Mouse (Mus musculus): ENCODE measurements around the gene Atxn2l.

DNA sequence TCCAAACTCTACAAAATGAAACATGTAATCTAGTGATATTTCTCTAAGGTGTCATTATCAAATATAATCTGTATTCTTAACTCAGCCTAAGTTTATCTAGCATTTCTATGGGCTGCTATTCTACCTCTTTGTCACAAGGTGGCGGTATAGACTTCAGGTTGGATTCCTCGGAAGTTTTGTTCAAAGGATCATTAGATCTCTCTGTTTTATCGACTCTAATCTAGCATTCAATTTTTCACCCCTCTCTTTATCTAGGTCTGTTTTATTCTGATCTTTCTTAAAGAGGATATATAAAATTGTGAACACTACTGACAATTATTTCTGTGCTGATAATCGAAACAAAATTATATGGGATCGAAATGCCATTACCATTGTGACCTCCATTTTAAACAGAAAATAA is 21.5 kb downstream of the Atxn2l start:
- TF ChIP-seq FLI1 (IDR thresholded peaks at IDR 0.05; ENCODE audit: low read length): no peak
- TF ChIP-seq GATA1 (IDR thresholded peaks at IDR 0.05; ENCODE audit: borderline replicate concordance, low read length): no peak

All from megakaryocyte, embryonic 14.5 days (primary cell).